Mouse (Mus musculus): ENCODE data around the gene Taar4. TPM values are rescaled to one million over a fixed set of nuclear protein-coding genes. Genes with fewer than 3 reads are reported as not detected.

Gene Taar4
- polyA plus RNA-seq, 1 experiment from 2014 or later: not detected

Other genes starting within 250 kb of the Taar4 start
- 192 and 199 TPM in 2 replicates for gene Rps12, start 173.2 kb upstream of the Taar4 start, polyA plus RNA-seq (2016; fragmentation: Nextera tagmentation; extraction: Ambion mirVana)
- gene Slc18b1, start 163.5 kb upstream of the Taar4 start, polyA plus RNA-seq (2016; fragmentation: Nextera tagmentation; extraction: Ambion mirVana): 2.6 and 3.4 TPM in 2 replicates
- gene Vnn3, start 109.0 kb upstream of the Taar4 start, polyA plus RNA-seq (2016; fragmentation: Nextera tagmentation; extraction: Ambion mirVana): 0.07 TPM in 1 of 2 replicates, not detected in the other
- gene Vnn1, start 65.8 kb upstream of the Taar4 start, polyA plus RNA-seq (2016; fragmentation: Nextera tagmentation; extraction: Ambion mirVana): 0.94 and 1.1 TPM in 2 replicates
- gene Taar1, start 40.1 kb upstream of the Taar4 start, polyA plus RNA-seq (2016; fragmentation: Nextera tagmentation; extraction: Ambion mirVana): not detected in 2 replicates
- not detected in 2 replicates for gene Taar2, start 21.9 kb upstream of the Taar4 start, polyA plus RNA-seq (2016; fragmentation: Nextera tagmentation; extraction: Ambion mirVana)
- gene Taar3, start 10.9 kb upstream of the Taar4 start, polyA plus RNA-seq (2016; fragmentation: Nextera tagmentation; extraction: Ambion mirVana): not detected in 2 replicates
- gene Taar5, start 10.2 kb downstream of the Taar4 start, polyA plus RNA-seq (2016; fragmentation: Nextera tagmentation; extraction: Ambion mirVana): not detected in 2 replicates
- not detected in 2 replicates for gene Taar6, start 25.2 kb downstream of the Taar4 start, polyA plus RNA-seq (2016; fragmentation: Nextera tagmentation; extraction: Ambion mirVana)
- not detected in 2 replicates for gene Taar7a, start 33.0 kb downstream of the Taar4 start, polyA plus RNA-seq (2016; fragmentation: Nextera tagmentation; extraction: Ambion mirVana)
- not detected in 2 replicates for gene Taar7b, start 39.4 kb downstream of the Taar4 start, polyA plus RNA-seq (2016; fragmentation: Nextera tagmentation; extraction: Ambion mirVana)
- not detected in 2 replicates for gene Taar7d, start 66.7 kb downstream of the Taar4 start, polyA plus RNA-seq (2016; fragmentation: Nextera tagmentation; extraction: Ambion mirVana)
- not detected in 2 replicates for gene Taar7e, start 77.1 kb downstream of the Taar4 start, polyA plus RNA-seq (2016; fragmentation: Nextera tagmentation; extraction: Ambion mirVana)
- gene Taar7f, start 89.0 kb downstream of the Taar4 start, polyA plus RNA-seq (2016; fragmentation: Nextera tagmentation; extraction: Ambion mirVana): not detected in 2 replicates
- not detected in 2 replicates for gene Taar8a, start 116.0 kb downstream of the Taar4 start, polyA plus RNA-seq (2016; fragmentation: Nextera tagmentation; extraction: Ambion mirVana)
- not detected in 2 replicates for gene Taar8b, start 131.8 kb downstream of the Taar4 start, polyA plus RNA-seq (2016; fragmentation: Nextera tagmentation; extraction: Ambion mirVana)
- not detected in 2 replicates for gene Taar8c, start 141.4 kb downstream of the Taar4 start, polyA plus RNA-seq (2016; fragmentation: Nextera tagmentation; extraction: Ambion mirVana)
- not detected in 2 replicates for gene Taar9, start 149.0 kb downstream of the Taar4 start, polyA plus RNA-seq (2016; fragmentation: Nextera tagmentation; extraction: Ambion mirVana)
- 34.0 TPM in 2 replicates for gene Stx7, start 188.8 kb downstream of the Taar4 start, polyA plus RNA-seq (2016; fragmentation: Nextera tagmentation; extraction: Ambion mirVana)